Mouse (Mus musculus) spleen, adult 2 months (tissue): Measurements from ENCODE around the gene Nufip2.

Experiments used
- CTCF ChIP-seq: fragments of 200-500 bp; IDR thresholded peaks from 2 replicates; pipeline ENCODE4 v1.5.1; 2011; ENCODE audit warnings: mild to moderate bottlenecking, inconsistent platforms; ENCODE audit not compliant: insufficient read depth, insufficient read length, insufficient replicate concordance; ENCODE audit errors: extremely low read depth
- POLR2A ChIP-seq: fragments of 200-500 bp; IDR thresholded peaks from 2 replicates; pipeline ENCODE4 v1.6.1; 2011; ENCODE audit warnings: low read depth, low read length, inconsistent platforms

- no peak for TF ChIP-seq POLR2A
- no peak for TF ChIP-seq CTCF
These were observed 92.0 kb downstream of the Nufip2 start for GRCm38 (mm10) chr11:77777937-77778336.
